Mouse (Mus musculus) forebrain, embryonic 12.5 days (tissue): ENCODE measurements at regions not wholly inside any gene's neighbourhood (a gene's known extent, or its start where the extent isn't known, plus 50 kb on each side); places are given as distances from the start of the nearest gene placed in this dataset.

Experiments used
- ATAC-seq: fragments of 200-750 bp; cut with Nextera tagmentation; 2 replicates; pipeline ENCODE4 v1.8.0; 2017; ENCODE audit warnings: moderate TSS enrichment; ENCODE audit not compliant: low FRiP score
- H3K27ac ChIP-seq: fragments of 300-500 bp; sonication (generic); 2 replicates; pipeline ENCODE4 v1.5.1; 2016; ENCODE audit warnings: mild to moderate bottlenecking
- H3K27me3 ChIP-seq: fragments of 300-500 bp; sonication (generic); 2 replicates; pipeline ENCODE4 v1.6.1; 2016; ENCODE audit warnings: mild to moderate bottlenecking
- H3K36me3 ChIP-seq: fragments of 300-500 bp; sonication (generic); replicated peaks from 2 replicates; pipeline ENCODE4 v1.6.1; 2016; ENCODE audit warnings: mild to moderate bottlenecking
- H3K4me1 ChIP-seq: fragments of 300-500 bp; sonication (generic); 2 replicates; pipeline ENCODE4 v1.6.1; 2016
- H3K4me2 ChIP-seq: fragments of 300-500 bp; sonication (generic); 2 replicates; pipeline ENCODE4 v1.6.1; 2016; ENCODE audit warnings: mild to moderate bottlenecking, moderate library complexity
- H3K4me3 ChIP-seq: fragments of 300-500 bp; sonication (generic); replicated peaks from 2 replicates; pipeline ENCODE4 v1.5.1; 2016; ENCODE audit warnings: mild to moderate bottlenecking
- H3K9ac ChIP-seq: fragments of 300-500 bp; sonication (generic); 2 replicates; pipeline ENCODE4 v1.6.1; 2016; ENCODE audit warnings: mild to moderate bottlenecking
- H3K9me3 ChIP-seq: fragments of 300-500 bp; sonication (generic); 2 replicates; pipeline ENCODE4 v1.6.1; 2016
- WGBS: fragments of 180-500 bp; shearing (Covaris S2); methylation state at CpG from one replicate; pipeline ENCODE4 v1.1.7; 2016; 5-methylcytosine and 5-hydroxymethylcytosine counted together

DNA sequence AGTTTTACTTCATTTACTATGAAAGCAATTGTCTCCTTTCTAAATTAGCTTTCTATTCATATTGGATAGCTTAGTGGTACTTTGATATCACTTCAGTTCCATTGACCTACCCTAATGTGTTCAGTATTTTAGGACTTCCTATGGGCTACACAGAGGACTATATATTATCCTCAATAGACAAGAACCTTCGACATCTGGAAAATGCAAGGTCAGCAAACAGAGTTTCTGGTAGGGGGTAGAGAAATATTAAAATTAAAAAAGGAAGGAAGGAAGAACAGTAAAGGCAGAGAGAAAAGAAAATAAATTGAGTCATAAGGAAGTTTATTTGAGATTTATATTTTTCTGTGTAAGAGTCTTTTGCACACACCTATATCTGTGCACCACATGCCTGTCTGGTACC is 107.4 kb upstream of the Insig1 start:
- WGBS, result 90% methylated on average over 1 of the region's 1 CpGs

DNA sequence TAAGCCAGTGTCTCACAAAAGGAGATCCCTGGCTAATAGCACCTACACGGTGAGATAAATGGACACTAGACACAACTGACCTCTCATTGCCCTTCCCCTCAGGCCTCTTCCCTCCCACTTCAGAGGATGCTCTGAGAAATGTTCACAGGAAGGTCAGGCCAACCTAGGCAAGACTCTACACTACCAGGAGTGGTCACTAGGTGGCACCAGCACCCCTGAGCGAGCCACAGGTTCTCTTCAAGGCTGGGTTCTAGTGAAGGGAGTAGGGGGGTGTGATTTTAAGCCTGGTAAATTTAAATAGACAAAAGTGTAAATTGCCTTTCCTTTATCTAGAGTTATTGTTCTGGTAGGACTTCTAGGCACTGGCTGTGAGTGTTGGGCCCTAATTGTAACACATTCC is 76.0 kb upstream of the Insig1 start:
- Histone ChIP-seq H3K27me3 (no peaks in the 10 kb centered on the region), H3K9me3 (no peaks in the 10 kb centered on the region), H3K36me3 (no peaks in the 10 kb centered on the region), H3K4me1 (no peaks in the 10 kb centered on the region), H3K4me2 (no peak overlapping the region), H3K27ac (no peak overlapping the region), H3K4me3 (no peak overlapping the region), H3K9ac (no peak overlapping the region)
- 19% methylated on average over 2 of the region's 2 CpGs for WGBS
- ATAC-seq, result 0 out of 2 replicates have a peak, but pooled peaks have one; percentile 49

More for the DNA sequence above, 107.4 kb upstream of the Insig1 start:
- no peaks in the 10 kb centered on the region for H3K36me3 ChIP-seq
- ATAC-seq, result no peak
- no peak overlapping the region for H3K4me3 ChIP-seq
- H3K27ac ChIP-seq, result no peak overlapping the region
- no peak overlapping the region for H3K4me2 ChIP-seq
- H3K4me1 ChIP-seq, result no peaks in the 10 kb centered on the region
- no peaks in the 10 kb centered on the region for H3K27me3 ChIP-seq
- no peak overlapping the region for H3K9ac ChIP-seq
- no peaks in the 10 kb centered on the region for H3K9me3 ChIP-seq

- Histone ChIP-seq H3K9ac (no peak overlapping the region), H3K4me1 (no peaks in the 10 kb centered on the region), H3K36me3 (no peaks in the 10 kb centered on the region), H3K27me3 (no peaks in the 10 kb centered on the region), H3K9me3 (no peaks in the 10 kb centered on the region), H3K27ac (no peak overlapping the region), H3K4me3 (no peak overlapping the region), H3K4me2 (no peak overlapping the region)
- ATAC-seq, result no peak
- 89% methylated on average over 8 of the region's 8 CpGs for WGBS
Measured at GRCm38 (mm10) chr5:27997751-27998150, 73.4 kb upstream of the Insig1 start.

- Histone ChIP-seq H3K4me2 (no peak overlapping the region), H3K4me3 (no peak overlapping the region), H3K27me3 (no peaks in the 10 kb centered on the region), H3K27ac (no peak overlapping the region), H3K9me3 (no peaks in the 10 kb centered on the region), H3K4me1 (no peaks in the 10 kb centered on the region), H3K9ac (no peak overlapping the region), H3K36me3 (no peaks in the 10 kb centered on the region)
- 90% methylated on average over 1 of the region's 1 CpGs for WGBS
- ATAC-seq, result no peak
Measured at GRCm38 (mm10) chr5:28002922-28003321, 68.2 kb upstream of the Insig1 start.

GRCm38 (mm10) chr5:28003756-28004486 is 67.2 kb upstream of the Insig1 start:
- H3K27ac ChIP-seq, result no peak overlapping the region
- WGBS, result 80% methylated on average over 6 of the region's 6 CpGs
- no peaks in the 10 kb centered on the region for H3K4me1 ChIP-seq
- H3K4me2 ChIP-seq, result no peak overlapping the region
- no peak overlapping the region for H3K4me3 ChIP-seq
- H3K27me3 ChIP-seq, result no peaks in the 10 kb centered on the region
- H3K36me3 ChIP-seq, result no peaks in the 10 kb centered on the region
- no peaks in the 10 kb centered on the region for H3K9me3 ChIP-seq
- no peak for ATAC-seq
- no peak overlapping the region for H3K9ac ChIP-seq

- H3K36me3 ChIP-seq, result no peaks in the 10 kb centered on the region
- no peaks in the 10 kb centered on the region for H3K4me1 ChIP-seq
- no peaks in the 10 kb centered on the region for H3K27me3 ChIP-seq
- no peak for ATAC-seq
- H3K4me2 ChIP-seq, result no peak overlapping the region
- H3K27ac ChIP-seq, result no peak overlapping the region
- no peak overlapping the region for H3K9ac ChIP-seq
- H3K9me3 ChIP-seq, result no peaks in the 10 kb centered on the region
- H3K4me3 ChIP-seq, result no peak overlapping the region
Measured at GRCm38 (mm10) chr5:28004487-28004827, 66.7 kb upstream of the Insig1 start.

GRCm38 (mm10) chr5:28009386-28009785 is 61.8 kb upstream of the Insig1 start:
- no peaks in the 10 kb centered on the region for H3K9me3 ChIP-seq
- H3K27ac ChIP-seq, result no peak overlapping the region
- 82% methylated on average over 4 of the region's 4 CpGs for WGBS
- H3K4me3 ChIP-seq, result no peak overlapping the region
- no peak overlapping the region for H3K4me2 ChIP-seq
- H3K36me3 ChIP-seq, result no peaks in the 10 kb centered on the region
- ATAC-seq, result no peak
- H3K9ac ChIP-seq, result no peak overlapping the region
- H3K4me1 ChIP-seq, result no peaks in the 10 kb centered on the region
- H3K27me3 ChIP-seq, result no peaks in the 10 kb centered on the region

GRCm38 (mm10) chr5:28009871-28010270 is 61.3 kb upstream of the Insig1 start:
- H3K36me3 ChIP-seq, result no peaks in the 10 kb centered on the region
- no peaks in the 10 kb centered on the region for H3K27me3 ChIP-seq
- no peak for ATAC-seq
- H3K27ac ChIP-seq, result no peak overlapping the region
- H3K4me1 ChIP-seq, result no peaks in the 10 kb centered on the region
- H3K4me2 ChIP-seq, result no peak overlapping the region
- no peak overlapping the region for H3K4me3 ChIP-seq
- H3K9me3 ChIP-seq, result no peaks in the 10 kb centered on the region
- 85% methylated on average over 2 of the region's 2 CpGs for WGBS
- H3K9ac ChIP-seq, result no peak overlapping the region

DNA sequence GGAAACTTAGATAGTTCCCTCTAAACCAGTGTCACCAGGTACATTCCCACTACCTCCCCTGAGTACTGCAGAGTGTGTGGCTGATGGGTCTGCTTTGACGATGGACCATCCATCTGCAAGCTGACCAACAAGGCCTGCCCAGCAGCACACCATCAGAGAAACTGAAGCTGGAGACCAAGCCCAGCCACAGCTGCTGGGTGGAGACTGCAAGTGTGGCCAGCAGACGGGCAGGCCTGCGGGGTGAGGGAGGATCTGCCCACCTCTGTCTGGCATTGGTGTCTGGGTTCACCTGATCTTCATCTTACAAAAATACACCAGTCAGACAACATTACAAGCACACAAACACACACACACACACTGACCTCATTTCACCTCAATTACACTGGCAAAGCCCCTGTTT is 60.6 kb upstream of the Insig1 start:
- no peak overlapping the region for H3K9ac ChIP-seq
- no peaks in the 10 kb centered on the region for H3K27me3 ChIP-seq
- no peak overlapping the region for H3K27ac ChIP-seq
- no peak overlapping the region for H3K4me2 ChIP-seq
- no peaks in the 10 kb centered on the region for H3K9me3 ChIP-seq
- H3K36me3 ChIP-seq, result no peaks in the 10 kb centered on the region
- H3K4me3 ChIP-seq, result no peak overlapping the region
- no peaks in the 10 kb centered on the region for H3K4me1 ChIP-seq
- ATAC-seq, result no peak
- 86% methylated on average over 3 of the region's 3 CpGs for WGBS

DNA sequence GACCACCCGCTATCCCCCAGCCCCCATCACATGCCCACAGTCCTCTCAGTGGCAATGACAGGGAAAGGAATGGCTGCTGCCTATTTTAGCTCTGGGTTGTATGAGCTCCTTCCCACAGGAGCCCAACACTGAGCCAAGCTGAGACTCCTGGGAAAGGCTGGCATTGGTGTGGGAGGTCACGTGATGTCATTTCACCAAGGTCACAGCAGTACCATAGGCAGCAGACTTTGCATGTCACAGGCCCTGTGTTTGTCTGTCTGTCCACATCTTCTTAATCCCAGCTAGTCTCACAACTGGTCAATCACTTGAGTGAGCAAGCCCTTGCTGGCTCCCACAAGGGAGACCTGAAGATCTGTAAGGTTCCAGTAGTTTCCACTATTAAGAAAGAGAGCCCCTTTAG is 58.7 kb upstream of the Insig1 start:
- no peak overlapping the region for H3K9ac ChIP-seq
- H3K27ac ChIP-seq, result no peak overlapping the region
- no peaks in the 10 kb centered on the region for H3K27me3 ChIP-seq
- no peaks in the 10 kb centered on the region for H3K9me3 ChIP-seq
- WGBS, result 91% methylated on average over 2 of the region's 2 CpGs
- no peak for ATAC-seq
- H3K4me1 ChIP-seq, result no peaks in the 10 kb centered on the region
- H3K36me3 ChIP-seq, result no peaks in the 10 kb centered on the region
- no peak overlapping the region for H3K4me3 ChIP-seq
- no peak overlapping the region for H3K4me2 ChIP-seq

GRCm38 (mm10) chr5:28013619-28014273 is 57.4 kb upstream of the Insig1 start:
- WGBS, result 81% methylated on average over 6 of the region's 6 CpGs
- Histone ChIP-seq H3K4me1 (no peaks in the 10 kb centered on the region), H3K27me3 (no peaks in the 10 kb centered on the region), H3K36me3 (no peaks in the 10 kb centered on the region), H3K9ac (no peak overlapping the region), H3K9me3 (no peaks in the 10 kb centered on the region), H3K27ac (no peak overlapping the region), H3K4me3 (no peak overlapping the region), H3K4me2 (no peak overlapping the region)
- ATAC-seq, result no peak

DNA sequence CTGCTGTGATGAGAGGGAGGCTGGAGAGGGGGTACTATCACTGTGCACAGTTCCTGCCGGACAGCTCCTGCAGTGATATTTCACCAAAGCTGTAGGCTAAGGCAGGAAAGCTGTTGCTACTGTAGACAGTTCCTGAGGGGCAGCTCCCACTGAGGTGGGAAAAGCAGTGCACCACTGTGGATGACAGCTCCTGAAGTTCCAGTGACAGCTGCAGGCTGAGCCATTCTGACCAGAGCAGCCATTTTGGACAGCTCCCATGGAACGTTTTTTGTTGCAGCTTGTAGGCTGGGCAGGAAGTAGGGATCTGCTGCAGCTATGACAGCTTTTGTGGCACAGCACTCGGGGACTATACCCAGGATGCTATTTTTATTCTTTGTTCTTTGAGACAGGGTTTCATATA is 51.3 kb upstream of the Insig1 start:
- ATAC-seq, result no peak
- Histone ChIP-seq H3K27me3 (no peaks in the 10 kb centered on the region), H3K36me3 (no peaks in the 10 kb centered on the region), H3K9me3 (no peaks in the 10 kb centered on the region), H3K4me2 (no peak overlapping the region), H3K9ac (no peak overlapping the region), H3K4me1 (no peaks in the 10 kb centered on the region), H3K27ac (no peak overlapping the region), H3K4me3 (no peak overlapping the region)
- WGBS, result 84% methylated on average over 3 of the region's 3 CpGs
